Mouse (Mus musculus): Measurements from ENCODE around the gene Cdk2ap2.

DNA sequence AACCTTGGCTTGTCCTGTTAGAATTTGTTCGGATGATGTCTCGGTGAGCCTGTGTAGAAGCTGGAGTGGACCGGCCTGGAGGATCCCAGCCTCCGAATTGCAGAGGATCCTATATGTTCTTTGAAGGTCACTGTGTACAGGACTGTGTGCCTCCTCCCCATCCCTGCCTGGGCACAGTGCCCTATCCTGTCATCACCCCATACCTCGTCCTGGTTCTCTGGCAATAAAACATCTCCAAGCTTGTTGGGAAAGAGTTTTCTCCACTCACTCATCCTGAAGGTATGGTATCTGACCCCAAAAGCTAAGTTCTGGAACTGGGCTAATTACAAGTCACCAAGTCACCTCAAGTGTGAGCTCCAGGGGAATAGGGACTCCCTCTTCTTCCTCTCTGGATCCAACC, 9.9 kb upstream of the Cdk2ap2 start:
- TF ChIP-seq POLR2A (IDR thresholded peaks at IDR 0.05; ENCODE audit: borderline replicate concordance, control insufficient read depth, low read depth, low read length) (no peak), CTCF (IDR thresholded peaks at IDR 0.05; ENCODE audit: control insufficient read depth, insufficient read depth, low read length) (no peak)

Data from bone marrow, adult 2 months (tissue).